Mouse (Mus musculus): Measurements from ENCODE around the gene Synj1. TPM values are rescaled to one million over a fixed set of nuclear protein-coding genes. Genes with fewer than 3 reads are reported as not detected.

Synj1 gene
- total and polyA plus RNA-seq, 3 experiments, result 4.6 to 20.7 (median 8.1) TPM

- peaks cover 33% of the 10 kb centered on the region for H3K27me3 ChIP-seq (replicated peaks)
- TF ChIP-seq RAD21 (IDR thresholded peaks at IDR 0.05; ENCODE audit: low read depth, low read length) (peak; percentile 44), MAZ (IDR thresholded peaks at IDR 0.05; ENCODE audit: low read depth, low read length) (no peak), ZKSCAN1 (IDR thresholded peaks at IDR 0.05; ENCODE audit: borderline replicate concordance, low read depth, low read length) (no peak), CHD1 (IDR thresholded peaks at IDR 0.05; ENCODE audit: low read depth, low read length) (no peak), MYC (IDR thresholded peaks at IDR 0.05; ENCODE audit: low read depth, low read length) (no peak), ZMIZ1 (IDR thresholded peaks at IDR 0.05; ENCODE audit: low read depth, low read length) (no peak), SIN3A (IDR thresholded peaks at IDR 0.05; ENCODE audit: low read length) (no peak), NELFE (IDR thresholded peaks at IDR 0.05; ENCODE audit: low read depth, low read length) (no peak), CTCF (conservative IDR thresholded peaks at IDR 0.05 in 1 of 2, IDR thresholded peaks at IDR 0.05 in 1 of 2; ENCODE audit: low read depth in 2 of 2, low read length in 2 of 2) (peak; percentile 52 to 67), ELF1 (IDR thresholded peaks at IDR 0.05; ENCODE audit: low read depth, low read length) (peak; percentile 25; the same call in 1 of the 2 replicates), SMC3 (IDR thresholded peaks at IDR 0.05; ENCODE audit: low read depth, low read length) (peak; percentile 36)
- no peak overlapping the region for H3K4me2 ChIP-seq (ENCODE audit: insufficient read depth, low read depth, poor library complexity, severe bottlenecking)
- peaks cover 10 to 23% of the 10 kb centered on the region in 2 experiments; a peak in 3 of 4 replicates for H3K4me1 ChIP-seq (ENCODE audit: control insufficient read depth in 1 of 2, insufficient read depth in 2 of 2)
- H3K79me2 ChIP-seq (replicated peaks; ENCODE audit: control insufficient read depth, extremely low read depth, insufficient read depth, poor library complexity, severe bottlenecking), result peaks cover 27% of the 10 kb centered on the region
- H3K27ac ChIP-seq (ENCODE audit: insufficient read depth, low read depth), result no peak overlapping the region
- DNase-seq (ENCODE audit: extremely low read depth), result peak; percentile 74
- no peaks in the 10 kb centered on the region for H3K9me3 ChIP-seq (replicated peaks; ENCODE audit: low read length)
- dilution Hi-C loops (cut with MboI; ENCODE audit: extremely low pct_ligation_motif_present, extremely low pct_unique_long_range_greater_than_20kb, low sequenced_read_pairs), result no loop called here
- peaks cover 10 to 13% of the 10 kb centered on the region in 2 experiments for H3K36me3 ChIP-seq (replicated peaks in 1 of 2; ENCODE audit: control insufficient read depth in 1 of 2, insufficient read depth in 1 of 2, low read length in 1 of 2)
- in situ Hi-C loops (cut with MboI; ENCODE audit: low pct_ligation_motif_present, low pct_unique_long_range_greater_than_20kb, low sequenced_read_pairs), result loop anchor here (10.0 kb wide), 1 partner anchor 111 kb away; the partner anchor contains the start of gene Cfap298
- no peak overlapping the region for H3K4me3 ChIP-seq (replicated peaks in 1 of 3; ENCODE audit: low read depth in 2 of 3, low read length in 2 of 3, poor library complexity in 1 of 3)
- H3K9ac ChIP-seq (ENCODE audit: insufficient read depth, low read depth), result no peak overlapping the region
Observed at GRCm38 (mm10) chr16:91045511-91045910, 34.4 kb upstream of the Synj1 start.

- in situ Hi-C loops (cut with MboI; ENCODE audit: low pct_ligation_motif_present, low pct_unique_long_range_greater_than_20kb, low sequenced_read_pairs) (loop anchor here (10.0 kb wide), 1 partner anchor 110 kb away; the partner anchor contains the start of gene Cfap298), dilution Hi-C loops (cut with MboI; ENCODE audit: extremely low pct_ligation_motif_present, extremely low pct_unique_long_range_greater_than_20kb, low sequenced_read_pairs) (no loop called here)
- Histone ChIP-seq H3K36me3 (replicated peaks in 1 of 2; ENCODE audit: control insufficient read depth in 1 of 2, insufficient read depth in 1 of 2, low read length in 1 of 2) (peaks cover 15 to 20% of the 10 kb centered on the region in 2 experiments), H3K27ac (ENCODE audit: insufficient read depth, low read depth) (peak within 1 kb of the TSS; percentile 74), H3K4me2 (ENCODE audit: insufficient read depth, low read depth, poor library complexity, severe bottlenecking) (peak within 1 kb of the TSS; percentile 68), H3K9me3 (replicated peaks; ENCODE audit: low read length) (no peaks in the 10 kb centered on the region), H3K4me1 (ENCODE audit: control insufficient read depth in 1 of 2, insufficient read depth in 2 of 2) (peaks cover 10 to 24% of the 10 kb centered on the region in 2 experiments; a peak in 3 of 4 replicates), H3K27me3 (replicated peaks) (peaks cover 25% of the 10 kb centered on the region), H3K9ac (ENCODE audit: insufficient read depth, low read depth) (peak within 1 kb of the TSS; percentile 88), H3K79me2 (replicated peaks; ENCODE audit: control insufficient read depth, extremely low read depth, insufficient read depth, poor library complexity, severe bottlenecking) (peaks cover 34% of the 10 kb centered on the region), H3K4me3 (replicated peaks in 1 of 3; ENCODE audit: low read depth in 2 of 3, low read length in 2 of 3, poor library complexity in 1 of 3) (peak within 1 kb of the TSS; percentile 76 to 98 (median 89))
- peak; percentile 100 for DNase-seq (ENCODE audit: extremely low read depth)
- no peak for TF ChIP-seq ZNF384 (IDR thresholded peaks at IDR 0.05; ENCODE audit: low read depth, low read length)
- TF ChIP-seq SMC3 (IDR thresholded peaks at IDR 0.05; ENCODE audit: low read depth, low read length), result peak; percentile 26; the same call in 1 of the 2 replicates
- peak; percentile 80 for TF ChIP-seq MAZ (IDR thresholded peaks at IDR 0.05; ENCODE audit: low read depth, low read length)
- no peak for TF ChIP-seq JUND (conservative IDR thresholded peaks at IDR 0.05; ENCODE audit: low read depth, low read length)
- TF ChIP-seq ZC3H11A (IDR thresholded peaks at IDR 0.05; ENCODE audit: low read depth, low read length), result no peak
- TF ChIP-seq IRF4 (IDR thresholded peaks at IDR 0.05; ENCODE audit: low read depth, low read length), result peak; percentile 63; the same call in 1 of the 2 replicates
- peak; percentile 89 for TF ChIP-seq ELF1 (IDR thresholded peaks at IDR 0.05; ENCODE audit: low read depth, low read length)
- TF ChIP-seq POLR2AphosphoS2 (IDR thresholded peaks at IDR 0.05; ENCODE audit: low read depth, low read length), result peak; percentile 92
- TF ChIP-seq CHD1 (IDR thresholded peaks at IDR 0.05; ENCODE audit: low read depth, low read length), result no peak; the same call in 1 of the 2 replicates
- TF ChIP-seq HCFC1 (IDR thresholded peaks at IDR 0.05; ENCODE audit: low read depth, low read length), result peak; percentile 90
- TF ChIP-seq NRF1 (IDR thresholded peaks at IDR 0.05; ENCODE audit: low read depth, low read length), result peak; percentile 98
- TF ChIP-seq RCOR1 (conservative IDR thresholded peaks at IDR 0.05; ENCODE audit: low read depth, low read length), result no peak
- TF ChIP-seq ETS1 (conservative IDR thresholded peaks at IDR 0.05; ENCODE audit: low read depth, low read length), result no peak
- no peak for TF ChIP-seq JUN (IDR thresholded peaks at IDR 0.05; ENCODE audit: insufficient read depth, low read depth, low read length)
- peak; percentile 86 for TF ChIP-seq GABPA (IDR thresholded peaks at IDR 0.05; ENCODE audit: insufficient replicate concordance, low read depth, low read length)
- TF ChIP-seq ZKSCAN1 (IDR thresholded peaks at IDR 0.05; ENCODE audit: borderline replicate concordance, low read depth, low read length), result no peak
- TF ChIP-seq E2F4 (IDR thresholded peaks at IDR 0.05; ENCODE audit: insufficient replicate concordance, low read depth, low read length), result no peak; the same call in 1 of the 2 replicates
- no peak; the same call in 1 of the 2 replicates for TF ChIP-seq RAD21 (IDR thresholded peaks at IDR 0.05; ENCODE audit: low read depth, low read length)
- TF ChIP-seq TBP (conservative IDR thresholded peaks at IDR 0.05; ENCODE audit: low read depth, low read length), result peak; percentile 94
- peak; percentile 95 for TF ChIP-seq MXI1 (IDR thresholded peaks at IDR 0.05; ENCODE audit: low read depth, low read length)
- TF ChIP-seq SIN3A (IDR thresholded peaks at IDR 0.05; ENCODE audit: low read length), result peak; percentile 92
- TF ChIP-seq BHLHE40 (IDR thresholded peaks at IDR 0.05; ENCODE audit: low read depth, low read length), result 0 out of 2 replicates have a peak, but pooled peaks have one; percentile 20
- TF ChIP-seq UBTF (IDR thresholded peaks at IDR 0.05; ENCODE audit: low read depth, low read length), result peak; percentile 91
- peak; percentile 94 for TF ChIP-seq MYC (IDR thresholded peaks at IDR 0.05; ENCODE audit: low read depth, low read length)
Observed at GRCm38 (mm10) chr16:91044270-91045182, 33.4 kb upstream of the Synj1 start, which contains the start of gene Paxbp1. TSS of gene Paxbp1 (minus strand) at chr16:91044543.
